Mouse (Mus musculus) hindbrain, embryonic 16.5 days (tissue): ENCODE results near the gene Auh. TPM values are rescaled to one million over a fixed set of nuclear protein-coding genes. Genes with fewer than 3 reads are reported as not detected.
A peak's percentile ranks its signal among the peaks of the same experiment; 100 is the strongest.

Experiments
- ATAC-seq: fragments of 200-750 bp; cut with Nextera tagmentation; 2 replicates; pipeline ENCODE4 v1.8.0; 2017; ENCODE audit warnings: moderate TSS enrichment, moderate library complexity
- H3K27ac ChIP-seq: fragments of 300-500 bp; sonication (generic); 2 replicates; pipeline ENCODE4 v1.5.1; 2014; ENCODE audit warnings: low read depth, mild to moderate bottlenecking, control low read depth, low read length, moderate library complexity
- H3K27me3 ChIP-seq: fragments of 300-500 bp; sonication (generic); replicated peaks from 2 replicates; pipeline ENCODE4 v1.6.1; 2014; ENCODE audit warnings: low read length; ENCODE audit not compliant: control insufficient read depth, insufficient read depth
- H3K36me3 ChIP-seq: fragments of 300-500 bp; sonication (generic); 2 replicates; pipeline ENCODE4 v1.6.1; 2014; ENCODE audit warnings: mild to moderate bottlenecking, low read length, moderate library complexity, mixed read lengths; ENCODE audit not compliant: control insufficient read depth, insufficient read depth
- H3K4me1 ChIP-seq: fragments of 300-500 bp; sonication (generic); 2 replicates; pipeline ENCODE4 v1.6.1; 2014; ENCODE audit warnings: low read depth, low read length; ENCODE audit not compliant: control insufficient read depth, insufficient read depth
- H3K4me2 ChIP-seq: fragments of 300-500 bp; sonication (generic); 2 replicates; pipeline ENCODE4 v1.6.1; 2014; ENCODE audit warnings: mild to moderate bottlenecking, low read length, control low read depth, moderate library complexity
- H3K4me3 ChIP-seq: fragments of 300-500 bp; sonication (generic); 2 replicates; pipeline ENCODE4 v1.5.1; 2014; ENCODE audit warnings: mild to moderate bottlenecking, low read length, control low read depth, moderate library complexity
- H3K9ac ChIP-seq: fragments of 300-500 bp; sonication (generic); 2 replicates; pipeline ENCODE4 v1.6.1; 2014; ENCODE audit warnings: low read depth, mild to moderate bottlenecking, control low read depth, low read length, moderate library complexity
- H3K9me3 ChIP-seq: fragments of 300-500 bp; sonication (generic); 2 replicates; pipeline ENCODE4 v1.6.1; 2014; ENCODE audit warnings: mild to moderate bottlenecking, low read length, moderate library complexity; ENCODE audit not compliant: control insufficient read depth
- WGBS: fragments of 180-500 bp; shearing (Covaris S2); extraction: QIAGEN DNeasy Blood & Tissue Kit; methylation state at CpG from one replicate; pipeline ENCODE4 v1.1.7; 2014; 5-methylcytosine and 5-hydroxymethylcytosine counted together
- polyA plus RNA-seq: library from polyadenylated mRNA; unstranded; fragments of >200 nt; fragmentation: Nextera tagmentation; extraction: Ambion mirVana; gene quantifications from 2 replicates; pipeline ENCODE4 v1.2.1, GENCODE M21; 2015

The Auh gene
- polyA plus RNA-seq, 1 experiment from 2014 or later: 75.0 TPM

- Histone ChIP-seq H3K9me3 (no peaks in the 10 kb centered on the region), H3K4me3 (no peak overlapping the region), H3K36me3 (no peaks in the 10 kb centered on the region), H3K27me3 (no peaks in the 10 kb centered on the region), H3K27ac (no peak overlapping the region), H3K4me1 (no peaks in the 10 kb centered on the region), H3K4me2 (no peak overlapping the region), H3K9ac (no peak overlapping the region)
- 95% methylated on average over 1 of the region's 1 CpGs for WGBS
- no peak for ATAC-seq
Observed at GRCm38 (mm10) chr13:52892791-52893190, 36.7 kb downstream of the Auh start.

GRCm38 (mm10) chr13:52892065-52892503 is 37.4 kb downstream of the Auh start:
- no peak for ATAC-seq
- no peak overlapping the region for H3K4me2 ChIP-seq
- no peaks in the 10 kb centered on the region for H3K4me1 ChIP-seq
- H3K36me3 ChIP-seq: no peaks in the 10 kb centered on the region
- H3K4me3 ChIP-seq: no peak overlapping the region
- no peaks in the 10 kb centered on the region for H3K27me3 ChIP-seq
- H3K9me3 ChIP-seq: no peaks in the 10 kb centered on the region
- WGBS: 77% methylated on average over 10 of the region's 10 CpGs
- no peak overlapping the region for H3K9ac ChIP-seq
- H3K27ac ChIP-seq: no peak overlapping the region

- Histone ChIP-seq H3K4me1 (no peaks in the 10 kb centered on the region), H3K9me3 (no peaks in the 10 kb centered on the region), H3K9ac (no peak overlapping the region), H3K36me3 (no peaks in the 10 kb centered on the region), H3K4me3 (no peak overlapping the region), H3K27me3 (no peaks in the 10 kb centered on the region), H3K4me2 (no peak overlapping the region), H3K27ac (no peak overlapping the region)
- no peak for ATAC-seq
- WGBS: 80% methylated on average over 9 of the region's 9 CpGs
Observed at GRCm38 (mm10) chr13:52890313-52890712, 39.2 kb downstream of the Auh start.

GRCm38 (mm10) chr13:52886779-52887178 is 42.7 kb downstream of the Auh start:
- 80% methylated on average over 7 of the region's 7 CpGs for WGBS
- Histone ChIP-seq H3K9me3 (no peaks in the 10 kb centered on the region), H3K36me3 (no peaks in the 10 kb centered on the region), H3K4me2 (no peak overlapping the region), H3K9ac (no peak overlapping the region), H3K27me3 (no peaks in the 10 kb centered on the region), H3K4me3 (no peak overlapping the region), H3K4me1 (no peaks in the 10 kb centered on the region), H3K27ac (no peak overlapping the region)
- no peak for ATAC-seq

- Histone ChIP-seq H3K4me3 (no peak overlapping the region), H3K27me3 (no peaks in the 10 kb centered on the region), H3K9ac (no peak overlapping the region), H3K27ac (no peak overlapping the region), H3K36me3 (no peaks in the 10 kb centered on the region), H3K4me2 (no peak overlapping the region), H3K4me1 (peaks cover 10% of the 10 kb centered on the region), H3K9me3 (no peaks in the 10 kb centered on the region)
- no peak for ATAC-seq
- WGBS: 61% methylated on average over 4 of the region's 4 CpGs
Observed at GRCm38 (mm10) chr13:52883960-52884326, 45.5 kb downstream of the Auh start.

- Histone ChIP-seq H3K4me1 (peaks cover 10% of the 10 kb centered on the region), H3K27ac (no peak overlapping the region), H3K4me2 (no peak overlapping the region), H3K27me3 (no peaks in the 10 kb centered on the region), H3K9me3 (no peaks in the 10 kb centered on the region), H3K9ac (no peak overlapping the region), H3K4me3 (no peak overlapping the region), H3K36me3 (no peaks in the 10 kb centered on the region)
- 59% methylated on average over 17 of the region's 19 CpGs for WGBS
- ATAC-seq: no peak
Observed at GRCm38 (mm10) chr13:52883084-52883959, 46.2 kb downstream of the Auh start.

- Histone ChIP-seq H3K27ac (no peak overlapping the region), H3K4me2 (no peak overlapping the region), H3K4me3 (no peak overlapping the region), H3K27me3 (no peaks in the 10 kb centered on the region), H3K9me3 (no peaks in the 10 kb centered on the region), H3K9ac (no peak overlapping the region), H3K36me3 (no peaks in the 10 kb centered on the region), H3K4me1 (peaks cover 10% of the 10 kb centered on the region)
- peak; percentile 35 for ATAC-seq
- WGBS: 28% methylated on average over 5 of the region's 5 CpGs
Observed at GRCm38 (mm10) chr13:52880386-52880785, 49.1 kb downstream of the Auh start.

- H3K27ac ChIP-seq: 0 out of 2 replicates have a peak overlapping the region, but pooled peaks have one; percentile 31
- 0 out of 2 replicates have a peak overlapping the region, but pooled peaks have one; percentile 24 for H3K9ac ChIP-seq
- H3K27me3 ChIP-seq: no peaks in the 10 kb centered on the region
- ATAC-seq: peak; percentile 55
- WGBS: 30% methylated on average over 12 of the region's 12 CpGs
- no peaks in the 10 kb centered on the region for H3K9me3 ChIP-seq
- no peak overlapping the region for H3K4me2 ChIP-seq
- no peaks in the 10 kb centered on the region for H3K36me3 ChIP-seq
- no peak overlapping the region for H3K4me3 ChIP-seq
- peaks cover 10% of the 10 kb centered on the region for H3K4me1 ChIP-seq
Observed at GRCm38 (mm10) chr13:52879918-52880317, 49.6 kb downstream of the Auh start.

DNA sequence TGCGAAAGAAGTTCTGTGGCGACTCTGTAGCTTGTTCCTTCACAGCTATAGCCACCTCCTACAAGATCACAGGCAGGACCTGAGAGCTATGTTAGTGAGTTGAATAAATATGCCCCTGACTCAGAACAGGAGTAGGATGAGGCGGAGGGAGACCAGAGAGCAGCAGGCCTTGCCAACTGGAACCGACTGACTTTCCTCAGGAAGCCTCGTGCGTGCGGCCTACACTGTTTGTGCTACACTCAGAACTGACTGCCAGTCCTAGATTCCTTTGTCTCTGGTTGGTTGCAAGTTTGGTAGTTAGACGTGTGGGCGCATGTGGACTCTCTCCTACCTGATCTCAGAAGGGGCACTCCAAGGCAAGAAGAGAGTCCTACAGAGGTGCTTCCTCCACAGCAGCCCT is 50.2 kb downstream of the Auh start:
- Histone ChIP-seq H3K9ac (no peak overlapping the region), H3K27ac (no peak overlapping the region), H3K9me3 (no peaks in the 10 kb centered on the region), H3K4me1 (peaks cover 10% of the 10 kb centered on the region), H3K36me3 (no peaks in the 10 kb centered on the region), H3K4me2 (no peak overlapping the region), H3K4me3 (no peak overlapping the region), H3K27me3 (no peaks in the 10 kb centered on the region)
- WGBS: 78% methylated on average over 9 of the region's 9 CpGs
- ATAC-seq: no peak
